Comparison of ENCODE assay signal across 26 mouse cellular contexts in the genomic region with DNA sequence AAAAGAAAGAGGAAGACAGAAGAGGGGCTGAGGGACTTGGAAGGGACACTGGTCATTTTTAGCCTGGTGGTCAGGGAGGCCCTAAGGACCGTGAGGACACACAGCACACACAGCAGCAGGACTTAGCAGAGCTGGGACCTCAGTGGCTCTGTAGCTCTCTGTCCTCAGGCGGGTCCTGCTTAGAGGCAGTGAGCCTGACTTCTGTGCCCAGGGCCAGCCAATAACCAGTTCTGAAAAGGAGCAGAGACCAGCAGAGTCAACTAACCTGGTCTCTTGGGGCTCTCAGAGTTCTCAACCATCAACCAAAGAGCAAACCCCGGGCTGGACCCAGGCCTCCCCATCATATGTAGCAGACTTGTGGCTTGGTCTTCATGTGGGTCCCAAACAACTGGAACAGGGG. TPM values are rescaled to one million over a fixed set of nuclear protein-coding genes. Genes with fewer than 3 reads are reported as not detected.
"Had no signal": no experiment of that assay in that cellular context is flagged by ENCODE, and none has a peak within 500 bp of the region (broad histone marks: within the 10 kb centered on the region; RNA-seq: fewer than 3 reads in every experiment).

No protein-coding gene starts in this region.

- H3K36me3 ChIP-seq: liver, embryonic 15.5 days had no signal

- H3K27ac ChIP-seq: limb, embryonic 10.5 days; limb, embryonic 13.5 days; liver, embryonic 12.5 days; liver, embryonic 15.5 days; lung, embryonic 15.5 days; neural tube, embryonic 13.5 days; stomach, embryonic 15.5 days had no signal

- H3K4me1 ChIP-seq: limb, embryonic 10.5 days; limb, embryonic 13.5 days; liver, embryonic 15.5 days; lung, embryonic 15.5 days; neural tube, embryonic 13.5 days; stomach, embryonic 15.5 days had no signal

- H3K27me3 ChIP-seq: limb, embryonic 13.5 days; liver, embryonic 15.5 days; lung, embryonic 15.5 days; neural tube, embryonic 13.5 days; stomach, embryonic 15.5 days had no signal

- ATAC-seq: intestine, embryonic 16.5 days; liver, embryonic 12.5 days had no signal

- H3K9ac ChIP-seq: limb, embryonic 13.5 days; liver, embryonic 12.5 days; liver, embryonic 15.5 days; lung, embryonic 15.5 days; neural tube, embryonic 13.5 days; stomach, embryonic 15.5 days had no signal

- H3K4me3 ChIP-seq: limb, embryonic 10.5 days; limb, embryonic 13.5 days; liver, embryonic 12.5 days; liver, embryonic 15.5 days; lung, embryonic 15.5 days; megakaryocyte, embryonic 14.5 days; neural tube, embryonic 13.5 days; stomach, embryonic 15.5 days had no signal

- DNase-seq: kidney, adult 18-20 months; kidney, adult 9 months; kidney, postnatal 14 days; kidney, postnatal 4 days; liver; lung, adult 18-20 months; lung, postnatal 10 days; lung, postnatal 36 days; retina, postnatal 1 day; right cerebral cortex, postnatal 25 days; spleen, adult 18-20 months; thymus, postnatal 36 days had no signal

- H3K4me2 ChIP-seq: limb, embryonic 13.5 days; liver, embryonic 12.5 days; liver, embryonic 15.5 days; lung, embryonic 15.5 days; neural tube, embryonic 13.5 days; stomach, embryonic 15.5 days had no signal

- H3K9me3 ChIP-seq: limb, embryonic 10.5 days; limb, embryonic 13.5 days; liver, embryonic 12.5 days; liver, embryonic 15.5 days; lung, embryonic 15.5 days; megakaryocyte, embryonic 14.5 days; neural tube, embryonic 13.5 days; stomach, embryonic 15.5 days had no signal

RNA-seq across cellular contexts. Expression of gene Pla2g1b, which starts 16.8 kb away (rescaled TPM):
- total RNA-seq: layer of hippocampus, adult 18-20 months; layer of hippocampus, postnatal 14 days; left cerebral cortex, postnatal 25 days; neutrophil, adult 5-6 weeks had no signal
- polyA plus RNA-seq: limb, embryonic 10.5 days; limb, embryonic 13.5 days; liver, embryonic 15.5 days; urinary bladder, adult 2 months had no signal

RNA-seq across cellular contexts. Expression of gene Msi1, which starts 19.8 kb away (rescaled TPM):
- total RNA-seq: neutrophil, adult 5-6 weeks had no signal
